Mouse (Mus musculus): ENCODE measurements around the gene Rnf187.
"Not testable (repeated sequence)": the region's sequence is repeated elsewhere in the genome, so short reads cannot be mapped to it uniquely, and the experiment has no call there.

Rnf187 gene

GRCm38 (mm10) chr11:58965001-58965760, 26.5 kb upstream of the Rnf187 start:
- no peak for DNase-seq (ENCODE audit: low read depth, low spot score)

- DNase-seq (ENCODE audit: low read depth, low spot score), result no peak
Measured at GRCm38 (mm10) chr11:58964216-58964615, 25.5 kb upstream of the Rnf187 start.

- no peak for DNase-seq (ENCODE audit: low read depth, low spot score)
Measured at GRCm38 (mm10) chr11:58963543-58963942, 24.8 kb upstream of the Rnf187 start.

DNA sequence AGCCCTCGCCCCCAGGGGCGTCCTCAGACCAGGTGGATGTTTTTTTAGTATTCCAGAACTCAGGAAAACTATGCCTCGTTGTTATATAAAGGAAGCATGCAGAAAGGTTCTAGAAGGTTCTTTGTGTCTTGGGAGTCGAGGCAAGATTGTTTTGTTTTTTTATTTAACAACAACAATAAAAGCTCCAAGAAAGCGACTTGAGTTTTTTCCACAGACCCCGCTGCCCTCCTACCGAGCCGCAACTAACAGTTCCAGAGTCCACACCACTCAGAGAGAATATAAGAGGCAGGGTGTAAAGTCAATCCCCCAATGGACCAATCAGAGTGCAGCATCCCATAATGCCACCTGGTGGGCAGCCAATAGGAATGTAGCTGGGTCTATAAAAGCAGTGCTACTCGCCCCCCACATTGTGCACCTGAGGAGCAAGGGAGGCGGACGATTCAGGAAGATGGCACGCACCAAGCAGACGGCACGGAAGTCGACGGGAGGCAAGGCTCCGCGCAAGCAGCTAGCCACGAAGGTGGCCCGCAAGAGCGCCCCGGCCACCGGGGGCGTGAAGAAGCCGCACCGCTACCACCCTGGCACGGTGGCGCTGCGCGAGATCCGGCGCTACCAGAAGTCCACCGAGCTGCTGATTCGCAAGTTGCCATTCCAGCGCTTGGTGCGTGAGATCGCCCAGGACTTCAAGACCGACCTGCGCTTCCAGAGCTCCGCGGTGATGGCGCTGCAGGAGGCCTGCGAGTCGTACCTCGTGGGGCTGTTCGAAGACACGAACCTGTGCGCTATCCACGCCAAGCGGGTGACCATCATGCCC, 22.9 kb upstream of the Rnf187 start:
- DNase-seq (ENCODE audit: low read depth, low spot score), result no peak

GRCm38 (mm10) chr11:58959921-58960465, 21.3 kb upstream of the Rnf187 start:
- no peak for DNase-seq (ENCODE audit: low read depth, low spot score)

- DNase-seq (ENCODE audit: low read depth, low spot score), result no peak
Measured at GRCm38 (mm10) chr11:58959186-58959825, 20.6 kb upstream of the Rnf187 start.

GRCm38 (mm10) chr11:58958536-58958935, 19.8 kb upstream of the Rnf187 start:
- DNase-seq (ENCODE audit: low read depth, low spot score), result no peak

- DNase-seq (ENCODE audit: low read depth, low spot score), result no peak
Measured at GRCm38 (mm10) chr11:58957226-58957914, 18.7 kb upstream of the Rnf187 start.

- DNase-seq (ENCODE audit: low read depth, low spot score), result no peak
Measured at GRCm38 (mm10) chr11:58955868-58956257, 17.1 kb upstream of the Rnf187 start.

GRCm38 (mm10) chr11:58955143-58955867, 16.6 kb upstream of the Rnf187 start:
- DNase-seq (ENCODE audit: low read depth, low spot score), result no peak

- peak; percentile 84 for DNase-seq (ENCODE audit: low read depth, low spot score)
Measured at GRCm38 (mm10) chr11:58954420-58955142, 15.9 kb upstream of the Rnf187 start, which contains the start of the genes Hist3h2a and Trim17. TSS of gene Hist3h2a (plus strand) at chr11:58954685. TSS of gene Trim17 (plus strand) at chr11:58954685.

GRCm38 (mm10) chr11:58954170-58954419, 15.4 kb upstream of the Rnf187 start:
- DNase-seq (ENCODE audit: low read depth, low spot score), result not testable (repeated sequence)

DNA sequence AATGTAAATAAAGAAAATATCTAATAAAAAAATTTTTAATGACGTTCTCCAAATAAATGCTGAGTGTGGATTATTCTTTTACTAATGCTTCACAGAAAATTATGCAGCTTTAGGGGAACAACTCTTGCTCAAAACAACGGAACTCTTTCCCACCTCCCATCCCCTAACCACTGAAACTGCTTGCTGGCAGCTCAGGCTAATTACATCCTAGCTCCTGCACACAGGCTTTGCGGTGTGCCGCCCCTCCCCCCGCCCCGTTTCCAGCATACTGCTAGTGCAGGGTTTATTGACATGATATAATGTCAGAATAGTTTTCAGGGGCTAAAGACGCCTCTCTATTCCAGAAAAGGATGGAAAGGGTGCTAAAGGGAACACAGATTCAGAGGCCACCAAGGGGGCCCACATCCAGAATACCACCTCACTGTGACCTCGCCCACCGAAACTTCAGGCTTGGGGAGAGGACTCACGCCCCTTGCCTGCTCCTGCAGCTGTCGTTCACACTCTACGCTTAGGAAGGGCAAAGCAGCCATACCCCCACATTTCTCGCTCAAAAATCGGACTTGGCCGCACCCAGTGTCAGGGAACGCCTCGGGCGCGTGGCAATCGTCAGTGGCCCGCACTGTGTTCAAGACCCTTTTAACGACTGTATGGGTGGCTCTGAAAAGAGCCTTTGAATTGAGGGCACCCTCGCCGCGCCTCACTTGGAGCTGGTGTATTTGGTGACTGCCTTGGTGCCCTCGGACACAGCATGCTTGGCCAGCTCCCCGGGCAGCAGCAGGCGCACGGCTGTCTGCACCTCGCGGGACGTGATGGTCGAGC, 14.8 kb upstream of the Rnf187 start:
- no peak for DNase-seq (ENCODE audit: low read depth, low spot score)

GRCm38 (mm10) chr11:58951210-58951609, 12.5 kb upstream of the Rnf187 start:
- no peak for DNase-seq (ENCODE audit: low read depth, low spot score)

DNA sequence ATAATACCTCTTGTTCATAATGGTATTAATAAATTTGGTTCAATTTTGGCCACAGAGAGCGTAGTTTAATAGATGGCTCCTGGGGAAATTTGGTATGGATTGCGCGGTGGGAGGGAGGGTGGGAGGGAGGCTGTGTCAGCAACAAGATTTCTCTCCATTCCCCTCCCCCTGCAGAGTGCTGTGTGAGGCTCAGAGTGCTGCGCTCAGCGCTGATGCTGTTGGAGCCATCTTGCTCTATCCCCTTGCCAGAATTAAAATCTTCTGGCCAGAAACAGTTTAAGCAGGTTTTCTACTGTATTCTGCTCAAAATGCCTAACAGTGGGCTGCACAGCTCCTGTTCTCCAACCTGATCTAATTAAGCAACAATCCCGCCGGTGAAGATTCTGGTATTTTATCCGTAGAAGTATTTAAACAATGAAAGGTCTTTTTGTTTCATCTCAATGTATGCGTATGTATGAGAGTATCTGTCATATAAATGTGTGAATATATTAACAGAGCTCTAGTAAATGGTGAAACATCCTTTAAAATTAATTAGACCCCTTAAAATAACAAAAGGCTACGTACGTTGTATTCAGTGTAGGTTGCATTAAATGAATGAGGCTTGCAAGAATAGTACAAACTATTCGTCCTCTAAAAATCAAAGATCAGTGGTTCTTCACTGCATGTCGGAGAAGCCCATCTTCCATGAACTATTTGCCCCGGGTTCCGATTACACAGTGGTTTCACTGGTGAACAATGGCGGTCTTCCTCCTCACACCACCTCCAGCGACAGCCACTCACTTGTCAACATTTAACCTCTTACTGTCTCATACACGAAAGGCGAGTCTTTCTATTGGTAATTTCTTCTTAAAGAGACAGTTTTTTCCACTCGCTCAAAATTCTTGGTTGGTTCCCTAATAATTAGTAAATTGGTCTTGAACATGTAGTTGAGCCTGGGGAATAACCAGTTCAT, 11.0 kb upstream of the Rnf187 start:
- no peak for DNase-seq (ENCODE audit: low read depth, low spot score)

- no peak for DNase-seq (ENCODE audit: low read depth, low spot score)
Measured at GRCm38 (mm10) chr11:58948542-58949479, 10.1 kb upstream of the Rnf187 start, which contains the start of gene Hist3h2ba. TSS of gene Hist3h2ba (plus strand) at chr11:58948920.
